Mouse (Mus musculus) heart, embryonic 13.5 days (tissue): ENCODE data around the gene Gm12790. TPM values are rescaled to one million over a fixed set of nuclear protein-coding genes. Genes with fewer than 3 reads are reported as not detected.
"Not testable (repeated sequence)": the region's sequence is repeated elsewhere in the genome, so short reads cannot be mapped to it uniquely, and the experiment has no call there.

ENCODE experiments used
- ATAC-seq: fragments of 200-750 bp; cut with Nextera tagmentation; 2 replicates; pipeline ENCODE4 v1.8.0; 2017; ENCODE audit warnings: moderate TSS enrichment; ENCODE audit not compliant: insufficient number of reproducible peaks, low FRiP score, low TSS enrichment; ENCODE audit errors: extremely low read depth
- H3K27ac ChIP-seq: fragments of 300-500 bp; sonication (generic); replicated peaks from 2 replicates; pipeline ENCODE4 v1.5.1; 2015; ENCODE audit warnings: moderate library complexity, mild to moderate bottlenecking, inconsistent platforms
- H3K27me3 ChIP-seq: fragments of 300-500 bp; sonication (generic); replicated peaks from 2 replicates; pipeline ENCODE4 v1.6.1; 2015; ENCODE audit warnings: mild to moderate bottlenecking, inconsistent platforms
- H3K36me3 ChIP-seq: fragments of 300-500 bp; sonication (generic); 2 replicates; pipeline ENCODE4 v1.6.1; 2015; ENCODE audit warnings: mild to moderate bottlenecking, inconsistent platforms
- H3K4me1 ChIP-seq: fragments of 300-500 bp; sonication (generic); 2 replicates; pipeline ENCODE4 v1.6.1; 2015; ENCODE audit warnings: inconsistent platforms
- H3K4me2 ChIP-seq: fragments of 300-500 bp; sonication (generic); 2 replicates; pipeline ENCODE4 v1.6.1; 2015; ENCODE audit warnings: inconsistent platforms, mild to moderate bottlenecking, moderate library complexity
- H3K4me3 ChIP-seq: fragments of 300-500 bp; sonication (generic); 2 replicates; pipeline ENCODE4 v1.5.1; 2015; ENCODE audit warnings: moderate library complexity, mild to moderate bottlenecking, inconsistent platforms
- H3K9ac ChIP-seq: fragments of 300-500 bp; sonication (generic); 2 replicates; pipeline ENCODE4 v1.6.1; 2015; ENCODE audit warnings: inconsistent platforms, mild to moderate bottlenecking, moderate library complexity
- H3K9me3 ChIP-seq: fragments of 300-500 bp; sonication (generic); 2 replicates; pipeline ENCODE4 v1.6.1; 2016; ENCODE audit warnings: inconsistent platforms
- WGBS: fragments of 180-500 bp; shearing (Covaris S2); methylation state at CpG from one replicate; pipeline ENCODE4 v1.1.7; 2015; ENCODE audit warnings: mixed read lengths; 5-methylcytosine and 5-hydroxymethylcytosine counted together
- polyA plus RNA-seq: library from polyadenylated mRNA; unstranded; fragments of >200 nt; fragmentation: Nextera tagmentation; extraction: Ambion mirVana; gene quantifications from 2 replicates; pipeline ENCODE4 v1.2.1, GENCODE M21; 2015

Gm12790 gene
- not detected in 2 replicates for polyA plus RNA-seq

DNA sequence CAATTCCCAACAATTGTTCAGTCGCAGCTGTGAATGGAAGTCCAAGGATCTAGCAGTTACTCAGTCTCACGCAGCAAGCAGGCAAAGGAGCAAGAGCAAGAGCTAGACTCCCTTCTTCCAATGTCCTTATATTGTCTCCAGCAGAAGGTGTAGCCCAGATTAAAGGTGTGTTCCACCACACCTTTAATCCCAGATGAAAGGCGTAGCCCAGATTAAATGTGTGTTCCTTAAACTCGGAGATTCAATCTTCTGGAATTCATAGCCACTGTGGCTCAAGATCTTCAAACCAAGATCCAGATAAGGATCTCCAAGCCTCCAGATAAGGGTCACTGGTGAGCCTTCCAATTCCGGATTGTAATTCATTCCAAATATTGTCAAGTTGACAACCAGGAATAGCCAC lies at the start of gene Gm12790:
Gm12790 (minus strand) TSS at position 101 of the 400 bp plus-strand sequence.
- not testable (repeated sequence) for H3K27ac ChIP-seq, H3K4me2 ChIP-seq, H3K9me3 ChIP-seq, H3K9ac ChIP-seq, H3K4me1 ChIP-seq, H3K27me3 ChIP-seq, H3K4me3 ChIP-seq, H3K36me3 ChIP-seq, ATAC-seq
- 79% methylated on average over 1 of the region's 5 CpGs for WGBS

DNA sequence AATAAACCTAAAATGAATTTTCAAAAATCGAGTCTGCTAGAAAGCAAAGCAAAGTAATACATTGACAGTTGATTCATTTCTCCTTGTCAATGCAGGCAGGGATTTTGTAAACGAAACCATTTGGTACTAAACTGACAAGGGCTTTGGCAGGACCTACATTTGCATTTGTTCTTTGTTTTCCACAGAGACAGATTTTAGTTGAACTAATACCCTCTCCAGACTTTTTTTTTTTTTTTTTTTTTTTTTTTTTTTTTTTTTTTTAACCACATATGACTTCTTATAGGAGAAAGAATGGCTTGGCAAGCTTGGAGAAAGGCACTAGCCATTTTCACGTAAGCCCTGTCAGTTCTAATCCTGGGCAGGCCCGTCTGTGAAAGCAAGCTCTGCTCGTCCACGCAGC lies 45.8 kb upstream of the Gm12790 start:
- Histone ChIP-seq H3K9me3 (no peaks in the 10 kb centered on the region), H3K27ac (no peak overlapping the region), H3K27me3 (no peaks in the 10 kb centered on the region), H3K4me1 (peaks cover 7% of the 10 kb centered on the region), H3K4me2 (no peak overlapping the region), H3K4me3 (no peak overlapping the region), H3K9ac (no peak overlapping the region), H3K36me3 (no peaks in the 10 kb centered on the region)
- ATAC-seq: no peak
- 76% methylated on average over 6 of the region's 6 CpGs for WGBS

DNA sequence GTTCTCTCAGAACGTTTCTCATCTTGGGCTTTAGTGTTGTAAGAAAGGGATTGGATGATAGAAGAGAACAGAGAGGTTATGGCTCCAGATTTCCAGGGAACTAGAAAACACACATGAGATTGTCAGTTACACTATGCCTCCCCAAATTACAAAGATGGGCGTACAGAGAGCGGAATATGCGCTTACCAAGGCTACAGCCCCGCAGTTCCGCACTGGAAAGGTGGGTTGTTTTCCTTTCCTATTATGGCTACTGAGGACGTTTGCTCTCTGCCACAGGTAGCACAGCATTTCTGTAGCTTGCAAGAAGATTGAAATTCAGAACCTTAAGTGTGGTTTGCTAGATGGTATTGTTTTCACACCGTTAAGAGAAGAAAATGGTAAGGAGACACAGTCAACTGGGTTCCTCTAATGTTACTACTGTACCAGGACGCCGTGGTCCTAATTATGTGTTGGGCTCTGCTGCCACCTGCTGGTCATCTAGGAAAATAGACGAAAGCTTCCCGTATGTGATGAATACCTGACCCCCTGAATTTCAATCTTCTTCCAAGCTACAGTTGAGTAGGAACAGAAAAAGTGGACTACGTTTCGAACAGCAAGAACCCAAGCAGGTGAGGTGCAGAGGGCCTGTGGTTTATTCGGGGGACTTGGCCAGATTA lies 17.5 kb upstream of the Gm12790 start:
- no peak overlapping the region for H3K9ac ChIP-seq
- H3K4me2 ChIP-seq: no peak overlapping the region
- no peaks in the 10 kb centered on the region for H3K36me3 ChIP-seq
- no peaks in the 10 kb centered on the region for H3K27me3 ChIP-seq
- H3K4me1 ChIP-seq: no peaks in the 10 kb centered on the region
- no peak for ATAC-seq
- H3K4me3 ChIP-seq: no peak overlapping the region
- H3K27ac ChIP-seq: no peak overlapping the region
- no peaks in the 10 kb centered on the region for H3K9me3 ChIP-seq
- WGBS: 32% methylated on average over 15 of the region's 15 CpGs

DNA sequence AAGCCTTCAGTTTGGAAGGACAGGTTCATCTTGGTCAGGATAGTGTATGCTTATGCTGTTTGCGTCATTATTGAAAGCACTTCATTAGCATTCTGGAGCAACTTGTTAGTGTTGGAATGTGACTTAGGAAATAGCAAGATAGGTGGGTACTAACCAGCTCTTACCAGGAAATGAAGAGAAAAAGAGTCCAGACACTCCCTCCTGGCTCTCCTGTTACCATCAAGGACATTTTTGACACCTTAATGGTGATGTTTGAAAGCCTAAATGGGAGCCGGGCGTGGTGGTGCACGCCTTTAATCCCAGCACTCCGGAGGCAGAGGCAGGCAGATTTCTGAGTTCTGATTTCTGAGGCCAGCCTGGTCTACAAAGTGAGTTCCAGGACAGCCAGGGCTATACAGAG lies 16.6 kb upstream of the Gm12790 start:
- Histone ChIP-seq H3K27me3 (no peaks in the 10 kb centered on the region), H3K4me1 (no peaks in the 10 kb centered on the region), H3K9ac (no peak overlapping the region), H3K9me3 (no peaks in the 10 kb centered on the region), H3K4me2 (no peak overlapping the region), H3K4me3 (no peak overlapping the region), H3K36me3 (no peaks in the 10 kb centered on the region), H3K27ac (no peak overlapping the region)
- ATAC-seq: no peak
- WGBS: 84% methylated on average over 5 of the region's 5 CpGs

DNA sequence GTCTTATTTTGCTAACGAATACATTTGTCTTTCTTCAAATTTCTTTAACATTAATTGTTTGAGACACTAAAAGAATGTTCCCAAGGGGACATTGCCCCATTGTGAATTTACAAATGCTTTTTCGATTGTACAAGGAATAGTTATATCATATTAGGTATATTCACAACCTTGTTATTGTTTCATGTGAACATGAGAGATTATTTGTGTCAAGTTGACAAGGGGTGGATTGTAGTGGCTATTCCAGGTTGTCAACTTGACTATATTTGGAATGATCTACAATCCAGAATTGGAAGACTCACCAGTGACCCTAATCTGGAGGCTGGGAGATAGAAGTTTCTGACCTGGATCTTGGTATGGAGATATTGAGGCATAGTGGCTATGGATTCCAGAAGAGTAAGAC lies 5.5 kb upstream of the Gm12790 start, which contains the start of gene Gm12789:
Gm12789 (plus strand) TSS at position 301 of the 400 bp plus-strand sequence.
- not testable (repeated sequence) for H3K4me1 ChIP-seq, ATAC-seq
- WGBS: 68% methylated on average over 2 of the region's 2 CpGs

DNA sequence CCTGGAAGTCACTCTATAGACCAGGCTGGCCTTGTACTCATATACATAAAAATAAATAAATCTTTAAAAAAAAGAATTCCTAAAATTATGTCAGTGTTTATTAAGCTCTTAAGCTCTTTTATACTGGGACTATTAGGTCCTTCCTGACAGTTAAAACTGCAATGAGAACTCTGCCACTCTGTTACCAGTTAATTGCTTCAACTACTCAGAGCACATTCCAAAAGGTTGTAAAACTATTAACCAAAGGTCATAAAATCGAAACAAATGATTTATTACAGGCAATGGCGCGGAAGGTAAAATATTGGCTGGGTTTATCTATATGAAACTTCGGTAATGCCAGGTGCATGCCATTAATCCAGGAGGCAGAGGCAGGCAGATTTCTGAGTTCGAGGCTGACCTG lies 4.8 kb upstream of the Gm12790 start:
- Histone ChIP-seq H3K4me3 (no peak overlapping the region), H3K4me1 (no peaks in the 10 kb centered on the region), H3K9me3 (no peaks in the 10 kb centered on the region), H3K9ac (no peak overlapping the region), H3K4me2 (no peak overlapping the region), H3K27me3 (no peaks in the 10 kb centered on the region), H3K36me3 (no peaks in the 10 kb centered on the region), H3K27ac (no peak overlapping the region)
- 77% methylated on average over 5 of the region's 5 CpGs for WGBS
- no peak for ATAC-seq

More for the DNA sequence above, 5.5 kb upstream of the Gm12790 start, which contains the start of gene Gm12789:
- not testable (repeated sequence) for H3K4me3 ChIP-seq, H3K4me2 ChIP-seq, H3K9me3 ChIP-seq, H3K27me3 ChIP-seq, H3K27ac ChIP-seq, H3K9ac ChIP-seq, H3K36me3 ChIP-seq

DNA sequence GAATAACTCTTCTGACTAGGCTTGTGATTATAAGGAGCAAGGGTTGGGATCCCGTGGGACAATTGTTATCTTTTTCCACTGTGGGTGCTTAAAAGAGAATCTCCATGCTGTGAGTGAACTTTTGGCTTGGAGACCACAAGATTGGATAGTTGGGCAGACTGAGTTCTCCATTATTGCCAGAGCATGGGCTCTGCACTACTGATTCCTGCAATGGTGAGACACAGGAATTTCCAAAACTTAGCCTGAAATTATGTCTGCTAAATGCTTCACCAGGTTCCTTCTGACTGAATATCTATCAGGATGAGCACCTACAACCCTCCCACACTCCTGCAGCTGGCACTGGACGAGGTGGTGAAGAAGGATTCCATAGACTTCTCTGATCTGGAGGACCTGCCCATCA lies 40.7 kb downstream of the Gm12790 start, which contains the start of gene Gm12794:
Gm12794 (plus strand) TSS at position 301 of the 400 bp plus-strand sequence.
- WGBS: 55% methylated on average over 2 of the region's 2 CpGs
- H3K4me3 ChIP-seq, H3K9ac ChIP-seq, ATAC-seq, H3K9me3 ChIP-seq, H3K4me2 ChIP-seq, H3K4me1 ChIP-seq, H3K27me3 ChIP-seq, H3K36me3 ChIP-seq, H3K27ac ChIP-seq: not testable (repeated sequence)

Other genes with a start within 250 kb of the Gm12790 start
- gene B020004J07Rik, start 137.0 kb downstream of the Gm12790 start, polyA plus RNA-seq: not detected in 2 replicates
- gene C130073F10Rik, start 87.3 kb downstream of the Gm12790 start, polyA plus RNA-seq: not detected in 2 replicates
- gene Gm12800, start 71.9 kb downstream of the Gm12790 start, polyA plus RNA-seq: not detected in 2 replicates
- gene Gm12794, start 40.6 kb downstream of the Gm12790 start, polyA plus RNA-seq: not detected in 2 replicates
- not detected in 2 replicates for gene Gm12789, start 5.6 kb upstream of the Gm12790 start, polyA plus RNA-seq
- 19.0 and 19.1 TPM in 2 replicates for gene Pde4b, start 106.5 kb upstream of the Gm12790 start, polyA plus RNA-seq